Mouse (Mus musculus): ENCODE data around the gene Msl3l2. TPM values are rescaled to one million over a fixed set of nuclear protein-coding genes. Genes with fewer than 3 reads are reported as not detected.

Msl3l2 gene
- polyA plus RNA-seq, 1 experiment from 2014 or later = 11.5 TPM

- Histone ChIP-seq H3K4me1 (peaks cover 8% of the 10 kb centered on the region), H3K36me3 (no peaks in the 10 kb centered on the region), H3K9ac (replicated peaks) (peak overlapping the region; percentile 73), H3K27ac (replicated peaks) (peak overlapping the region; percentile 83), H3K9me3 (no peaks in the 10 kb centered on the region), H3K4me2 (replicated peaks) (peak overlapping the region; percentile 86), H3K27me3 (no peaks in the 10 kb centered on the region), H3K4me3 (peak overlapping the region; percentile 65)
- WGBS = 18% methylated on average over 22 of the region's 27 CpGs
- ATAC-seq (ENCODE audit: low FRiP score, low read depth) = peak; percentile 76
Observed at GRCm38 (mm10) chr10:56115636-56116180, 9.0 kb downstream of the Msl3l2 start.

- Histone ChIP-seq H3K27me3 (no peaks in the 10 kb centered on the region), H3K27ac (replicated peaks) (no peak overlapping the region), H3K4me2 (replicated peaks) (no peak overlapping the region), H3K4me1 (no peaks in the 10 kb centered on the region), H3K9ac (replicated peaks) (no peak overlapping the region), H3K4me3 (no peak overlapping the region), H3K9me3 (no peaks in the 10 kb centered on the region), H3K36me3 (no peaks in the 10 kb centered on the region)
- WGBS = 94% methylated on average over 1 of the region's 1 CpGs
- ATAC-seq (ENCODE audit: low FRiP score, low read depth) = no peak
Observed at GRCm38 (mm10) chr10:56126972-56127371, 20.3 kb downstream of the Msl3l2 start.

GRCm38 (mm10) chr10:56129642-56130041 lies 22.9 kb downstream of the Msl3l2 start:
- Histone ChIP-seq H3K4me3 (no peak overlapping the region), H3K27me3 (no peaks in the 10 kb centered on the region), H3K4me1 (no peaks in the 10 kb centered on the region), H3K9me3 (no peaks in the 10 kb centered on the region), H3K4me2 (replicated peaks) (no peak overlapping the region), H3K9ac (replicated peaks) (no peak overlapping the region), H3K27ac (replicated peaks) (no peak overlapping the region), H3K36me3 (no peaks in the 10 kb centered on the region)
- no peak for ATAC-seq (ENCODE audit: low FRiP score, low read depth)
- WGBS = 76% methylated on average over 2 of the region's 2 CpGs

- Histone ChIP-seq H3K27me3 (no peaks in the 10 kb centered on the region), H3K9ac (replicated peaks) (no peak overlapping the region), H3K36me3 (no peaks in the 10 kb centered on the region), H3K4me3 (no peak overlapping the region), H3K27ac (replicated peaks) (no peak overlapping the region), H3K4me1 (no peaks in the 10 kb centered on the region), H3K9me3 (no peaks in the 10 kb centered on the region), H3K4me2 (replicated peaks) (no peak overlapping the region)
- no peak for ATAC-seq (ENCODE audit: low FRiP score, low read depth)
- 97% methylated on average over 5 of the region's 5 CpGs for WGBS
Observed at GRCm38 (mm10) chr10:56137191-56137590, 30.5 kb downstream of the Msl3l2 start.

DNA sequence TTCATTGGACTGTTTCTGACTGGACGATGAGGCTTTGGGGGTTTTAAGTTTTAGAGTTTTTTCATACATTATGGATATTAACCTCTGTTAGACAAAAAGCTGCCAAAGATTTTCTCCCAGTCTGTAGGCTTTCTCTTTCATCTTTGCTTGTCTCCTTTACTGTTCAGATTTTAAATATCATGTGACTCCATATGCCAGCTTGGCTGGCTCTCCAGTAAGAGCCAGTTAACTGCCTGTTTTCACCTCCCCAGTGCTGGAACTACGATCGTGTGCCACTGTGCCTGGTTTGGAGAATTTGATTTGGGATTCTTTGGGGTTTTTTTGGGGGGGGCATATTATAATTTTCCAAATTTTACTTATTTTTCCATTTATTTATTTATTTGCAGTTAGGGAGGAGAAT lies 42.2 kb downstream of the Msl3l2 start:
- H3K4me2 ChIP-seq (replicated peaks) = no peak overlapping the region
- no peaks in the 10 kb centered on the region for H3K27me3 ChIP-seq
- 91% methylated on average over 3 of the region's 3 CpGs for WGBS
- no peak overlapping the region for H3K4me3 ChIP-seq
- no peak overlapping the region for H3K27ac ChIP-seq (replicated peaks)
- H3K36me3 ChIP-seq = peaks cover 4% of the 10 kb centered on the region; the same call in 1 of the 2 replicates
- H3K9me3 ChIP-seq = no peaks in the 10 kb centered on the region
- no peak for ATAC-seq (ENCODE audit: low FRiP score, low read depth)
- H3K4me1 ChIP-seq = no peaks in the 10 kb centered on the region
- no peak overlapping the region for H3K9ac ChIP-seq (replicated peaks)

DNA sequence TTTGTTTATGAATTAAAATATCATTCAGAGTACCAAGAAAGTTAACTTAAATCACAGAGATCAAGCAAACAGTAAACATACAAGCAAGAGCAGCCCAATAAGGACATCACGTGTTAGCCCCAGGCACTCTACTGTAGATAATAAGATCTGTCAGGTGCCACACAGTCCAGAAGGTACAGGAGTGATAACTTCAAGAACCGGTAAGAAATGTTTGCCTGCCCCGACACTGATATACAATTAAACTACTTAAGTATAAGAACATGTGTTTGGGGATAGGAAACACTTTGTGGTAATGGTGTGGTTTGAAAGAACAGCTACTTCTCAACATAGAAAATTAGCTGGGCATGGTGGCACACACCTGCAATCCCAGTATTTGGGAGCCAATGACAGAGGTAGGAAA lies 50.2 kb downstream of the Msl3l2 start:
- H3K27me3 ChIP-seq = no peaks in the 10 kb centered on the region
- H3K9me3 ChIP-seq = no peaks in the 10 kb centered on the region
- no peak overlapping the region for H3K4me2 ChIP-seq (replicated peaks)
- no peak overlapping the region for H3K4me3 ChIP-seq
- H3K36me3 ChIP-seq = 0 out of 2 replicates have a peak, but pooled peaks cover under 1% of the 10 kb centered on the region
- no peak overlapping the region for H3K27ac ChIP-seq (replicated peaks)
- no peak overlapping the region for H3K9ac ChIP-seq (replicated peaks)
- H3K4me1 ChIP-seq = peaks cover 6% of the 10 kb centered on the region; the same call in 1 of the 2 replicates
- 89% methylated on average over 3 of the region's 3 CpGs for WGBS
- ATAC-seq (ENCODE audit: low FRiP score, low read depth) = no peak

DNA sequence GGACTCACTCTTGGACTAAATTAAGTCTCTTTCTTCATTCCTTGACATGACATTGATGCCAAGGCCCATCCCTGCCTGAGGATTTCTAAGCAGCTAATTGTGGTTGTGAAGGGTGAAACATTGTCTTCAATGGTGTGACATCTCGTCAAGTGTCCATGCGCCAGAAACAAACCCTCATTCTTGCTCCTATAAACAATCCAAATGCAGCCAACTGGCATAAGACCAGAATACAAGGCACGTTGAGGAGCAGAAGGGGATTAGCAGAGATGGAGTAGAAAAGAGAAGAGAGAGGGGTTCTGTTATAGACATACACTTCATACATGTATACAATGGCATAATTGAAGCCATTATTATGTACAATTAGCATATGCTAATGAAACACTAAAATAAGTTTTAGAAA lies 51.5 kb downstream of the Msl3l2 start:
- H3K4me1 ChIP-seq = peaks cover 6% of the 10 kb centered on the region; the same call in 1 of the 2 replicates
- no peak overlapping the region for H3K4me2 ChIP-seq (replicated peaks)
- H3K4me3 ChIP-seq = no peak overlapping the region
- WGBS = 48% methylated on average over 3 of the region's 3 CpGs
- H3K27ac ChIP-seq (replicated peaks) = no peak overlapping the region
- H3K9me3 ChIP-seq = no peaks in the 10 kb centered on the region
- no peaks in the 10 kb centered on the region for H3K27me3 ChIP-seq
- no peaks in the 10 kb centered on the region for H3K36me3 ChIP-seq
- ATAC-seq (ENCODE audit: low FRiP score, low read depth) = peak; percentile 73
- no peak overlapping the region for H3K9ac ChIP-seq (replicated peaks)

GRCm38 (mm10) chr10:56158748-56159147 lies 52.0 kb downstream of the Msl3l2 start:
- no peak overlapping the region for H3K27ac ChIP-seq (replicated peaks)
- H3K4me1 ChIP-seq = peaks cover 6% of the 10 kb centered on the region; the same call in 1 of the 2 replicates
- H3K27me3 ChIP-seq = no peaks in the 10 kb centered on the region
- H3K9ac ChIP-seq (replicated peaks) = no peak overlapping the region
- 21% methylated on average over 2 of the region's 2 CpGs for WGBS
- H3K36me3 ChIP-seq = no peaks in the 10 kb centered on the region
- no peak overlapping the region for H3K4me2 ChIP-seq (replicated peaks)
- H3K4me3 ChIP-seq = no peak overlapping the region
- H3K9me3 ChIP-seq = no peaks in the 10 kb centered on the region
- ATAC-seq (ENCODE audit: low FRiP score, low read depth) = peak; percentile 77

GRCm38 (mm10) chr10:56164411-56164810 lies 57.7 kb downstream of the Msl3l2 start:
- Histone ChIP-seq H3K27me3 (no peaks in the 10 kb centered on the region), H3K9ac (replicated peaks) (no peak overlapping the region), H3K4me2 (replicated peaks) (no peak overlapping the region), H3K36me3 (no peaks in the 10 kb centered on the region; the same call in 1 of the 2 replicates), H3K4me3 (no peak overlapping the region), H3K9me3 (no peaks in the 10 kb centered on the region), H3K4me1 (no peaks in the 10 kb centered on the region), H3K27ac (replicated peaks) (no peak overlapping the region)
- 89% methylated on average over 3 of the region's 3 CpGs for WGBS
- ATAC-seq (ENCODE audit: low FRiP score, low read depth) = no peak

DNA sequence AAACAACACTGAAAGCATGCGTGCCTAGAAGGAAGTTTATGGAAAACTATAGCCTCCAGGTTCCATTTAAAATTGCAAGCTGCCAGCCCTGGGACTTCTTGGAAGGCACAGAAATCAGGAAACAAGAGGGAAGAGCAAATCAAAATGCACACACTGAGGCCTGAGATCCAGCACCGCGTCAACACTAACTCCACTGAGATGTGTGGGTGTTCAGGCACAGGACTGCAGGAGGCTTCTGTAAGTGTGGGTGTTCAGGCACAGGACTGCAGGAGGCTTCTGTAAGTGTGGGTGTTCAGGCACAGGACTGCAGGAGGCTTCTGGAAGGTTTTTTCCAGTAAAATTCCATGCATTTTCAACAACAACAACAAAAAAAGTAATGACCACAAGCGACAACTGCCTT lies 59.0 kb downstream of the Msl3l2 start:
- no peaks in the 10 kb centered on the region for H3K9me3 ChIP-seq
- 90% methylated on average over 4 of the region's 4 CpGs for WGBS
- H3K4me3 ChIP-seq = no peak overlapping the region
- no peaks in the 10 kb centered on the region for H3K27me3 ChIP-seq
- no peak overlapping the region for H3K9ac ChIP-seq (replicated peaks)
- ATAC-seq (ENCODE audit: low FRiP score, low read depth) = no peak
- no peak overlapping the region for H3K27ac ChIP-seq (replicated peaks)
- no peak overlapping the region for H3K4me2 ChIP-seq (replicated peaks)
- H3K4me1 ChIP-seq = no peaks in the 10 kb centered on the region
- peaks cover 4% of the 10 kb centered on the region; the same call in 1 of the 2 replicates for H3K36me3 ChIP-seq

Other genes with a start within 250 kb of the Msl3l2 start
- 4.2 and 4.3 TPM in 2 replicates for gene Tbc1d32, start 121.8 kb downstream of the Msl3l2 start, polyA plus RNA-seq (2016; fragmentation: Nextera tagmentation; extraction: Ambion mirVana)